Mouse (Mus musculus) brain, embryonic 14.5 days (tissue): ENCODE data around the gene Piezo1.
A peak's percentile ranks its signal among the peaks of the same experiment; 100 is the strongest.

ENCODE experiments used
- CTCF ChIP-seq: fragments of 200-500 bp; IDR thresholded peaks from 2 replicates; pipeline ENCODE4 v1.5.1; 2012; ENCODE audit warnings: inconsistent platforms, mild to moderate bottlenecking, moderate library complexity, borderline replicate concordance; ENCODE audit not compliant: insufficient read depth, insufficient read length; ENCODE audit errors: extremely low read depth
- POLR2A ChIP-seq: fragments of 200-500 bp; IDR thresholded peaks from 2 replicates; pipeline ENCODE4 v1.6.1; 2012; ENCODE audit warnings: mild to moderate bottlenecking, inconsistent platforms, borderline replicate concordance; ENCODE audit not compliant: poor library complexity, insufficient read depth, insufficient read length, severe bottlenecking; ENCODE audit errors: extremely low read depth

DNA sequence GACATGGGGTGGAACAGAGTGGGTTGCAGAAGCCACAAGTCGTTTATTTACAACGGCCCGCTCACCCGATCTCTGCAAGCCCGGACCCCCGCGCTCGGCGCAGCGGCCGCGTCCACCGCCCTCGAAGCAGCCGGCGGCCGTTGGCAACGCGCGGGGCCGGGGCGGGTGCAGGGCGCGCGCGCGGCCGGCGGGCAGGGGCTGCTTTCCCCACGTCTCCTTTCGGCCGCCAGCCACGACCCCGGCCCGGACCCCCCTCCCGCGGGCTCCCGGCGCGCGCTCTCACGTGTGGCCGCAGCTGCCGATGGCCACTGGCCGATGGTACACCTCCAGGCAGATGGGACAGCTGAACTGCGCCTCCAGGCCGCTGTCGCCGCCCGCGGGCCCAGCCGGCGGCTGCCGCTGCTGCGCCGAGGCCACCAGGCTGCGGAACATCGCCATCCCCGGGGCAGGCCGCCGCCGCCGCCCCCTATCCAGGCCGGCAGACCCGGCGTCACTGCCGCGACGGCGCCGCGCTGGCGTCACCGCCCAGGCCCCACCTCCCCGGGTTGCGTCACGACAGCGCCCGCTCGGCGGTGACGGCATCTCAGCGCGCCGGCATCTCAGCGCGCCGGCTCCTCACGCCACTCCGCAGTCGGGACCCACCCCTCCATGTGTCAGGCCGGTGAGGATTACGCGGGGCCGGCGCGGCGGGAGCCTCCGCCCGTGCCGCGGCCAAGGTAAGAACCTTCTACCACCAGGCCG lies 75.4 kb downstream of the Piezo1 start, which contains the start of the genes Rnf166 and Ctu2:
- TF ChIP-seq CTCF: no peak
- peak; percentile 97 for TF ChIP-seq POLR2A
